Mouse (Mus musculus) cerebellum, adult 2 months (tissue): ENCODE results near the gene Smchd1. TPM values are rescaled to one million over a fixed set of nuclear protein-coding genes. Genes with fewer than 3 reads are reported as not detected.
"Not testable (repeated sequence)": the region's sequence is repeated elsewhere in the genome, so short reads cannot be mapped to it uniquely, and the experiment has no call there.

ENCODE experiments used
- DNase-seq, 2 experiments: peaks; one replicate each; pipeline ENCODE4 v3.0.0; 2021
- H3K27ac ChIP-seq: fragments of 200-500 bp; 2 replicates; pipeline ENCODE4 v1.5.1; 2012; ENCODE audit warnings: low read length, control low read depth, inconsistent platforms; ENCODE audit not compliant: insufficient read depth
- H3K27me3 ChIP-seq: fragments of 200-500 bp; 2 replicates; pipeline ENCODE4 v1.6.1; 2012; ENCODE audit warnings: inconsistent platforms, mild to moderate bottlenecking, low read length, moderate library complexity; ENCODE audit not compliant: control insufficient read depth, insufficient read depth
- H3K4me1 ChIP-seq: fragments of 200-500 bp; 2 replicates; pipeline ENCODE4 v1.6.1; 2011; ENCODE audit warnings: low read length; ENCODE audit not compliant: control insufficient read depth, insufficient read depth
- H3K4me3 ChIP-seq: fragments of 200-500 bp; replicated peaks from 2 replicates; pipeline ENCODE3; 2011; ENCODE audit warnings: mild to moderate bottlenecking, low read depth, low read length, control low read depth; ENCODE audit not compliant: insufficient read depth
- CTCF ChIP-seq: fragments of 200-500 bp; IDR thresholded peaks from 2 replicates; pipeline ENCODE4 v1.5.1; 2011; ENCODE audit warnings: low read depth, mild to moderate bottlenecking, control low read depth, low read length, moderate library complexity, borderline replicate concordance; ENCODE audit not compliant: insufficient read depth
- POLR2A ChIP-seq: fragments of 200-500 bp; IDR thresholded peaks from 2 replicates; pipeline ENCODE4 v1.6.1; 2011; ENCODE audit warnings: low read length, control low read depth, borderline replicate concordance; ENCODE audit not compliant: insufficient read depth
- WGBS: fragments of 180-500 bp; shearing (Covaris S2); methylation state at CpG from one replicate; pipeline ENCODE4 v1.1.7; 2018; 5-methylcytosine and 5-hydroxymethylcytosine counted together
- polyA plus RNA-seq: library from polyadenylated mRNA; depleted of rRNA; stranded (reverse); fragments of >200 nt; gene quantifications from 2 replicates; pipeline ENCODE4 v1.2.3, GENCODE M21; 2012

The Smchd1 gene
- polyA plus RNA-seq, 1 experiment: 24.6 TPM

DNA sequence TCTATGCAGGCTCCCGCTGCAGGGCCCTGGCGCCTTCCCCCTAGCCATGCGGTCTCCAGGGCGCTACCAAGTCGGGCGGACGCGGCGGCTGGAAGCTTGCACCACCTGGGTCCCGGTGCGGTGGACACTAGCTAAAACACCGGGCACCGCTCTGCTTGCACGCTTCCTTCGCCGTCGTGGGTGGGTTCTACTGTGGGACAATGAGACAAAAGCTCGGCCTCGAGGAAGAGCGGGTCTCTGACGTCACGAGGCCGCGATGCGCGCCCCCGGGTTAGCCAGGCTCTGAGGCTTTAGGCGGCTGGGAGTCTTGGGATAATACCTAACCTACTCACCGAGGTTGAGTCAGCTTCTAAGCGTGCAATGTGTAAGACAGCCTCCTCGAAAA lies 554 bp upstream of the Smchd1 start:
- Histone ChIP-seq H3K27me3 (no peaks in the 10 kb centered on the region), H3K27ac (peak overlapping the region; percentile 86), H3K4me1 (no peaks in the 10 kb centered on the region; the same call in 1 of the 2 replicates), H3K4me3 (peak overlapping the region; percentile 100)
- WGBS: 0% methylated on average over 31 of the region's 31 CpGs
- peak; percentile 74 to 80 for DNase-seq
- 0 out of 2 replicates have a peak, but pooled peaks have one; percentile 12 for TF ChIP-seq POLR2A
- no peak for TF ChIP-seq CTCF

- Histone ChIP-seq H3K4me3 (peak overlapping the region; percentile 100), H3K4me1 (no peaks in the 10 kb centered on the region; the same call in 1 of the 2 replicates), H3K27ac (no peak overlapping the region), H3K27me3 (no peaks in the 10 kb centered on the region)
- no peak for DNase-seq
- WGBS: 13% methylated on average over 8 of the region's 8 CpGs
- TF ChIP-seq CTCF (no peak), POLR2A (no peak)
These were observed 1.0 kb downstream of the Smchd1 start for GRCm38 (mm10) chr17:71474128-71474527.

DNA sequence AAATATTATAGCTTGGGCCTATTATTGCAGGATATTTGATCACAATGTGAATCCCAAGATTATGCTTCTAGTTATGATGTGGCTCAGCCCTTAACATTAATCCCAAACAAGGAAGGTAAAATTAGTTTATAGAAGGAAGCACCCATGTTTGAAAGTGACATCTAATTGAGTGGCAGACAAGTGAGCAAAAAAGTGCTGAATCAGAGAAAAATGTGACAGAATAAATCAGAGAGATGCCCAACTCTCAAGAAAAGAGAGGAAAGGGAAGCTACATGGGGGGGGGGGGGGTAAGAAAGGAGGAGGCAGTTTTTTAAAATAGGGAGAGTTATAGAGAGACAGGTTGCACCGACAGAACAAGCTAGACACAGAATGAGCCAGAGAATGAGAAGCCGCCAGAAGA lies 3.9 kb downstream of the Smchd1 start:
- TF ChIP-seq POLR2A: no peak
- TF ChIP-seq CTCF: no peak
- no peaks in the 10 kb centered on the region; the same call in 1 of the 2 replicates for H3K4me1 ChIP-seq
- WGBS: 17% methylated on average over 2 of the region's 2 CpGs
- H3K27ac ChIP-seq: no peak overlapping the region
- no peak overlapping the region for H3K4me3 ChIP-seq
- DNase-seq: no peak
- no peaks in the 10 kb centered on the region for H3K27me3 ChIP-seq

DNA sequence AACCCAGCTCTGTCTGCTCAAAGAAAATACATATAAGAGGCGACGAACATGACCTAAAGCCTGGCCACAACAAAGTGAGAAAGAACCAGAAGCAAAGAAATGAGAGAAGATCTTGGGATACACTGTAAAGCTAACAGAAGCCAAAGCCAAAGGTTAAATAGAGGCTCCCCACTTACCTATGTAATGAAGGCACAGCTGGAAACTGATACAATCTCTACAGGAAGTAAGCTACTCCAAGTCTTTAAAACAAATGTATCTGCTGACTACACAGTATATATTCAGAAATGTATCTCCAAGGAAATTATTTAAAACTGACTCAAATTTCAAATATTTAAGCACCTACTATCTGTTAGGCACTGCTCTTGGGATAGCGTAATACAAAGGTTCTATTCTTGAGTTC lies 14.8 kb downstream of the Smchd1 start:
- H3K4me1 ChIP-seq: no peaks in the 10 kb centered on the region
- TF ChIP-seq POLR2A (no peak), CTCF (no peak)
- no peak for DNase-seq
- H3K27ac ChIP-seq: no peak overlapping the region
- no peaks in the 10 kb centered on the region for H3K27me3 ChIP-seq
- H3K4me3 ChIP-seq: no peak overlapping the region
- 93% methylated on average over 3 of the region's 3 CpGs for WGBS

DNA sequence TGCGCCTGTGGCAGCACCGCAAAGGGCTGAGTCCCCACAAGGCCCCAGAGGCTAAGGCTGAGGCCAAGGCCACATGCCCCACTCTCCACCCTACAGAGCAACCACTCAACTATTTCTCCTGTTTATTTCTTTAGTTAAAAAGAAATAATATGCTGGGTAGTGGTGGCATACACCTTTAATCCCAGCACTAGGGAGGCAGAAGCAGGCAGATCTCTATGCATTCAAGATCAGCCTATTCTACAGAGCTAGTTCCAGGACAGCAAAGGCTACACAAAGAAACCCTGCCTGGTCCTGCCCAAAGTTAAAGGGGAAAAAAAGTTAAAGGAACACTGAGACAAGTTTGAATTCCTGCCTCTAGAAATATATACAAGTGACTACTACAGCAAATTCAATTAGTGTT lies 15.3 kb downstream of the Smchd1 start, which contains the start of gene Gm4707:
TSS of gene Gm4707 (minus strand) at position 101 of the 400 bp plus-strand sequence.
- no peak within 1 kb of the TSS for H3K27ac ChIP-seq
- no peak for DNase-seq
- TF ChIP-seq CTCF (no peak), POLR2A (no peak)
- 100% methylated on average over 2 of the region's 2 CpGs for WGBS
- H3K27me3 ChIP-seq: no peaks in the 10 kb centered on the region
- no peak within 1 kb of the TSS for H3K4me3 ChIP-seq
- no peaks in the 10 kb centered on the region for H3K4me1 ChIP-seq

- DNase-seq, H3K4me3 ChIP-seq, H3K4me1 ChIP-seq, H3K27ac ChIP-seq, H3K27me3 ChIP-seq: not testable (repeated sequence)
- WGBS: 97% methylated on average over 6 of the region's 6 CpGs
These were observed 17.8 kb downstream of the Smchd1 start for GRCm38 (mm10) chr17:71457361-71457760.

DNA sequence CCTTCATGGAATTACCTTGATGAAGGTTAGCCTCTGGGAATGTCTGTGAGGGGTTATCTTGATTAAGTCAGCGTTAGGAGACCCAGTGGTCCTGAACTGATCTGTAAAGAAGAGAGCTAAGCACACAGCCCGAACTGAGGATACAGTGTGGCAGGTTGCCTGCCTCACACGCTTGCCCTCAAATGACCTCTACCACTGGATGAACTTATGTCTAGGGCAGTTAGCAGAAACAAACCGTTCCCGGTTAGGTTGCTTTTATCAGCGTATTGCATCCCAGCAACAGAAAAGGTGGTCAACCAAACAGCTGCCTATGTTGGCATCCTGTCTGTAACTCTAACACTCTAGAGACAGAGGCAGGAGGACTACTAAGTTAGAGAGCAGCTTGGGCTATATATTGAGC lies 30.0 kb downstream of the Smchd1 start:
- TF ChIP-seq POLR2A (no peak), CTCF (no peak)
- no peak overlapping the region for H3K4me3 ChIP-seq
- no peak overlapping the region for H3K27ac ChIP-seq
- H3K4me1 ChIP-seq: no peaks in the 10 kb centered on the region
- DNase-seq: no peak
- H3K27me3 ChIP-seq: no peaks in the 10 kb centered on the region
- WGBS: 96% methylated on average over 6 of the region's 6 CpGs

- WGBS: 89% methylated on average over 2 of the region's 2 CpGs
These were observed 30.4 kb downstream of the Smchd1 start for GRCm38 (mm10) chr17:71444718-71445117.

DNA sequence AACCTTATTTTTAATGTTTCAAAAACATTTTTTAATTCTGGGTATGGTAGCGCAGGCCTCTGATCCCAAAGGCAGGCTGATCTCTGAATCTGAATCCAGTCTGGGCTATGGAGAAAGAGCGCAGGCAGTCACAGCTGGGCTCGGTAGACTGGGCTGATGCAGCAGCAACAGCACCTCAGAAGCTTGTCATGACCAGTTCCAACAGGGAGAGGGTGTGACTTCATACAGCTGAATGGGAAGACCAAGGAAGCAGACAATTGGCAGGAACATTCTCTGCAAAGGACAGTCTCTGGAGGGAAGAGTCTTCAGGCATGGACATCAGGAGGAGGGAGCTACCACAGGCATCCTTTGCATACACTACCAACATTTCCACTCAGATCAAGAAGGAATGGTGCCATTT lies 31.0 kb downstream of the Smchd1 start:
- Histone ChIP-seq H3K27ac (no peak overlapping the region), H3K27me3 (no peaks in the 10 kb centered on the region), H3K4me3 (no peak overlapping the region), H3K4me1 (no peaks in the 10 kb centered on the region)
- TF ChIP-seq POLR2A: no peak
- no peak for TF ChIP-seq CTCF
- DNase-seq: no peak
- 91% methylated on average over 3 of the region's 3 CpGs for WGBS

More at GRCm38 (mm10) chr17:71444718-71445117, 30.4 kb downstream of the Smchd1 start:
- H3K27ac ChIP-seq: no peak overlapping the region
- H3K27me3 ChIP-seq: no peaks in the 10 kb centered on the region
- TF ChIP-seq POLR2A: no peak
- no peak for TF ChIP-seq CTCF
- H3K4me3 ChIP-seq: no peak overlapping the region
- no peaks in the 10 kb centered on the region for H3K4me1 ChIP-seq
- no peak for DNase-seq
